13 mouse cellular contexts compared by ENCODE assay signal in the genomic region with DNA sequence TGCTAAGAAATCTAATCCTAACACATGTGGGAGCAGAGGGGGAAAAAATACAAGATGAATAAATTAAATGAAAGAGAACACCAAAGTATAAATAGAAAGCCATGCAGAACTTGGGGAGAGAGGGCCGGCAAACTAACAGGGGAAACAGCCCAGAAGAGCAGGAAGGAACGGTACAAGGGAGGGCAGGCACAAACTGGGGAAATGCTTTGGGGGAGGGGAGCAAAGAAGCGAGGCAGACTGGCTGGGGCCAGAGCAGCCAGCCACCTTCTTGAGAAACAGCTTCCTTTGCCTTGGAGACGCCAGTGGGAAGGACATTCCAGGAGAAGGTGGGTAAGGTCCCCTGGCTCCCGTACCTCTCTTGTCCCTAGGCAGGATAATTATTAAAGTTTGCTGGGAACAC. TPM values are rescaled to one million over a fixed set of nuclear protein-coding genes. Genes with fewer than 3 reads are reported as not detected.
DNase-seq lines count a peak whose midpoint lies in the region; ATAC-seq and TF ChIP-seq lines count a peak whose summit lies in the region.
"Had no signal": no experiment of that assay in that cellular context is flagged by ENCODE, and none has a peak within 500 bp of the region (broad histone marks: within the 10 kb centered on the region; RNA-seq: fewer than 3 reads in every experiment).

No protein-coding gene starts in this region.

- ATAC-seq in heart, embryonic 15.5 days (replicated peaks; ENCODE audit: insufficient number of reproducible peaks, insufficient read depth, low FRiP score, low read depth): 0 out of 2 replicates have a peak, but pooled peaks have one; percentile 43
- 0 out of 2 replicates have a peak, but pooled peaks have one; percentile 56 for ATAC-seq in embryonic facial prominence, embryonic 12.5 days (ENCODE audit: insufficient number of reproducible peaks, insufficient read depth, low FRiP score, low TSS enrichment)
- no peak for ATAC-seq in limb, embryonic 13.5 days (ENCODE audit: low FRiP score, low read depth)
- ATAC-seq: midbrain, embryonic 15.5 days had no signal

- H3K4me2 ChIP-seq in heart, embryonic 15.5 days: no peak overlapping the region
- H3K4me2 ChIP-seq in embryonic facial prominence, embryonic 12.5 days (replicated peaks): no peak overlapping the region; the same call in 1 of the 2 replicates
- no peak overlapping the region for H3K4me2 ChIP-seq in limb, embryonic 13.5 days (replicated peaks)
- H3K4me2 ChIP-seq: midbrain, embryonic 15.5 days had no signal

- TF ChIP-seq CTCF in layer of hippocampus, adult 2 months (conservative IDR thresholded peaks at IDR 0.05): no peak

- no peak for DNase-seq in heart, postnatal 4 days
- DNase-seq in 416B (ENCODE audit: low read depth): peak; percentile 60
- DNase-seq in layer of hippocampus, postnatal 25 days (ENCODE audit: extremely low spot score in 1 of 2, low spot score in 1 of 2): no peak
- DNase-seq in layer of hippocampus, adult 2 months (ENCODE audit: low spot score in 2 of 2): no peak
- no peak for DNase-seq in thymus, postnatal 14 days
- DNase-seq: retina, postnatal 1 day; thymus, adult 18-20 months had no signal

- peak overlapping the region; percentile 39 for H3K27ac ChIP-seq in heart, embryonic 15.5 days
- peak overlapping the region; percentile 69 for H3K27ac ChIP-seq in embryonic facial prominence, embryonic 12.5 days
- 0 out of 2 replicates have a peak overlapping the region, but pooled peaks have one; percentile 22 for H3K27ac ChIP-seq in limb, embryonic 13.5 days
- H3K27ac ChIP-seq in layer of hippocampus, adult 2 months: no peak overlapping the region
- H3K27ac ChIP-seq: left cerebral cortex, adult 2 months; midbrain, embryonic 15.5 days had no signal

- H3K4me1 ChIP-seq in heart, embryonic 15.5 days (replicated peaks): no peaks in the 10 kb centered on the region; the same call in 1 of the 2 replicates
- H3K4me1 ChIP-seq in embryonic facial prominence, embryonic 12.5 days: peaks cover 39% of the 10 kb centered on the region
- H3K4me1 ChIP-seq in limb, embryonic 13.5 days: peaks cover 24% of the 10 kb centered on the region
- H3K4me1 ChIP-seq: midbrain, embryonic 15.5 days had no signal

- H3K36me3 ChIP-seq in heart, embryonic 15.5 days: no peaks in the 10 kb centered on the region
- peaks cover 44% of the 10 kb centered on the region for H3K36me3 ChIP-seq in embryonic facial prominence, embryonic 12.5 days
- H3K36me3 ChIP-seq in limb, embryonic 13.5 days: peaks cover 72% of the 10 kb centered on the region
- H3K36me3 ChIP-seq: midbrain, embryonic 15.5 days had no signal

- H3K4me3 ChIP-seq in heart, embryonic 15.5 days: no peak overlapping the region
- no peak overlapping the region for H3K4me3 ChIP-seq in embryonic facial prominence, embryonic 12.5 days
- H3K4me3 ChIP-seq in limb, embryonic 13.5 days: no peak overlapping the region
- H3K4me3 ChIP-seq in layer of hippocampus, adult 2 months: no peak overlapping the region
- H3K4me3 ChIP-seq: left cerebral cortex, adult 2 months; midbrain, embryonic 15.5 days had no signal

- H3K9ac ChIP-seq in heart, embryonic 15.5 days: no peak overlapping the region
- H3K9ac ChIP-seq in embryonic facial prominence, embryonic 12.5 days: no peak overlapping the region
- H3K9ac ChIP-seq in limb, embryonic 13.5 days: no peak overlapping the region
- H3K9ac ChIP-seq: midbrain, embryonic 15.5 days had no signal

- WGBS in heart, embryonic 15.5 days: 16% methylated on average over 5 of the region's 5 CpGs
- WGBS in embryonic facial prominence, embryonic 12.5 days: 7% methylated on average over 5 of the region's 5 CpGs
- WGBS in limb, embryonic 13.5 days: 12% methylated on average over 5 of the region's 5 CpGs

- no peaks in the 10 kb centered on the region for H3K9me3 ChIP-seq in heart, embryonic 15.5 days (replicated peaks)
- H3K9me3 ChIP-seq in embryonic facial prominence, embryonic 12.5 days: no peaks in the 10 kb centered on the region
- no peaks in the 10 kb centered on the region for H3K9me3 ChIP-seq in limb, embryonic 13.5 days
- H3K9me3 ChIP-seq: midbrain, embryonic 15.5 days had no signal

- no peaks in the 10 kb centered on the region for H3K27me3 ChIP-seq in heart, embryonic 15.5 days
- no peaks in the 10 kb centered on the region for H3K27me3 ChIP-seq in embryonic facial prominence, embryonic 12.5 days
- H3K27me3 ChIP-seq in limb, embryonic 13.5 days: no peaks in the 10 kb centered on the region
- H3K27me3 ChIP-seq: CH12.LX; midbrain, embryonic 15.5 days had no signal

RNA-seq across cellular contexts. Expression of a gene that starts 14.5 kb away (rescaled TPM):
- 2.8 and 3.3 TPM in 2 replicates for polyA plus RNA-seq in heart, embryonic 15.5 days (2015; fragmentation: Nextera tagmentation; extraction: Ambion mirVana)
- 1 to 10 TPM in 1 of 2 experiments, under 1 TPM in 1; 0.91 to 1.6 TPM for total RNA-seq in heart, postnatal 4 days (2021)
- polyA plus RNA-seq in embryonic facial prominence, embryonic 12.5 days (2016; fragmentation: Nextera tagmentation; extraction: Ambion mirVana): 89.2 and 100 TPM in 2 replicates
- 88.7 and 108 TPM in 2 replicates for polyA plus RNA-seq in limb, embryonic 13.5 days (2015; fragmentation: Nextera tagmentation; extraction: Ambion mirVana)
- total RNA-seq in layer of hippocampus, postnatal 25 days (2021): under 1 TPM; 0.10 to 0.26 TPM
- total RNA-seq in layer of hippocampus, adult 2 months (2021): under 1 TPM in 1 of 2 experiments, not detected in 1; 0.13 TPM
- total RNA-seq: CH12.LX had no signal
